29 mouse cellular contexts compared by ENCODE assay signal in genomic region chr2:146246409-146247075, GRCm38 (mm10). TPM values are rescaled to one million over a fixed set of nuclear protein-coding genes. Genes with fewer than 3 reads are reported as not detected.
DNase-seq lines count a peak whose midpoint lies in the region; ATAC-seq and TF ChIP-seq lines count a peak whose summit lies in the region.
"Had no signal": no experiment of that assay in that cellular context is flagged by ENCODE, and none has a peak within 500 bp of the region (broad histone marks: within the 10 kb centered on the region; RNA-seq: fewer than 3 reads in every experiment).

No protein-coding gene starts in this region.

- no peaks in the 10 kb centered on the region for H3K36me3 ChIP-seq in kidney, embryonic 15.5 days
- H3K36me3 ChIP-seq in hindbrain, postnatal 0 days (ENCODE audit: insufficient read depth, low read length), result no peaks in the 10 kb centered on the region
- H3K36me3 ChIP-seq: intestine, embryonic 15.5 days; limb, embryonic 10.5 days; limb, embryonic 15.5 days had no signal

- H3K4me3 ChIP-seq in olfactory bulb, adult 2 months (ENCODE audit: insufficient read depth, low read depth, low read length), result no peak overlapping the region
- H3K4me3 ChIP-seq in kidney, embryonic 15.5 days (replicated peaks), result no peak overlapping the region
- H3K4me3 ChIP-seq in hindbrain, postnatal 0 days (ENCODE audit: low read length), result no peak overlapping the region
- H3K4me3 ChIP-seq: forebrain, embryonic 13.5 days; heart, embryonic 10.5 days; heart, embryonic 15.5 days; intestine, embryonic 15.5 days; limb, embryonic 10.5 days; limb, embryonic 15.5 days; liver, embryonic 13.5 days; midbrain, embryonic 12.5 days had no signal

- intact Hi-C loops in left cerebral cortex, postnatal 14 days (cut with DNase I), result no loop called here

- no peak overlapping the region for H3K4me2 ChIP-seq in kidney, embryonic 15.5 days
- no peak overlapping the region for H3K4me2 ChIP-seq in hindbrain, postnatal 0 days (ENCODE audit: low read depth, low read length)
- H3K4me2 ChIP-seq: forebrain, embryonic 13.5 days; heart, embryonic 15.5 days; intestine, embryonic 15.5 days; limb, embryonic 15.5 days; liver, embryonic 13.5 days; midbrain, embryonic 12.5 days had no signal

- peak overlapping the region; percentile 24; the same call in 1 of the 2 replicates for H3K27ac ChIP-seq in olfactory bulb, adult 2 months (ENCODE audit: insufficient read depth, low read depth, low read length)
- H3K27ac ChIP-seq in kidney, embryonic 15.5 days, result no peak overlapping the region
- H3K27ac ChIP-seq in hindbrain, postnatal 0 days, result no peak overlapping the region
- H3K27ac ChIP-seq: forebrain, embryonic 13.5 days; heart, embryonic 15.5 days; intestine, embryonic 15.5 days; limb, embryonic 15.5 days; liver, embryonic 13.5 days; midbrain, embryonic 12.5 days had no signal

- H3K9ac ChIP-seq in kidney, embryonic 15.5 days, result no peak overlapping the region
- H3K9ac ChIP-seq in hindbrain, postnatal 0 days (replicated peaks; ENCODE audit: low read length), result no peak overlapping the region
- H3K9ac ChIP-seq: forebrain, embryonic 13.5 days; heart, embryonic 15.5 days; intestine, embryonic 15.5 days; limb, embryonic 15.5 days; liver, embryonic 13.5 days; midbrain, embryonic 12.5 days had no signal

- peak; percentile 14 to 21 for DNase-seq in left cerebral cortex, postnatal 14 days (ENCODE audit: low spot score in 2 of 2)
- no peak for DNase-seq in left cerebral cortex, adult 9 months (ENCODE audit: low spot score in 2 of 2)
- peak; percentile 37 to 52 for DNase-seq in right cerebral cortex, adult 2 months (ENCODE audit: low spot score in 2 of 2)
- no peak for DNase-seq in right cerebral cortex, postnatal 14 days
- DNase-seq in hindbrain, postnatal 0 days (ENCODE audit: low spot score), result no peak
- DNase-seq: adrenal gland, adult 8-10 months; B cell, adult 2 months; cerebellum, adult 8-10 months; cerebellum, postnatal 36 days; gastrocnemius, postnatal 10 days; kidney, adult 2 months; kidney, postnatal 10 days; layer of hippocampus, postnatal 36 days; liver, embryonic 13.5 days; lung, adult 18-20 months; retina, postnatal 1 day had no signal

- H3K9me3 ChIP-seq in kidney, embryonic 15.5 days (replicated peaks), result no peaks in the 10 kb centered on the region
- H3K9me3 ChIP-seq in hindbrain, postnatal 0 days (ENCODE audit: low read length), result no peaks in the 10 kb centered on the region
- H3K9me3 ChIP-seq: forebrain, embryonic 13.5 days; heart, embryonic 10.5 days; heart, embryonic 15.5 days; intestine, embryonic 15.5 days; limb, embryonic 10.5 days; limb, embryonic 15.5 days; liver, embryonic 13.5 days; midbrain, embryonic 12.5 days had no signal

- no peak for TF ChIP-seq CTCF in olfactory bulb, adult 2 months (IDR thresholded peaks at IDR 0.05; ENCODE audit: insufficient read depth, low read depth, low read length)
- TF ChIP-seq CTCF in hindbrain, postnatal 0 days (IDR thresholded peaks at IDR 0.05; ENCODE audit: low read depth), result no peak

- no peaks in the 10 kb centered on the region for H3K27me3 ChIP-seq in kidney, embryonic 15.5 days
- H3K27me3 ChIP-seq in hindbrain, postnatal 0 days (ENCODE audit: insufficient read depth, low read length), result no peaks in the 10 kb centered on the region
- H3K27me3 ChIP-seq: forebrain, embryonic 13.5 days; heart, embryonic 15.5 days; intestine, embryonic 15.5 days; limb, embryonic 15.5 days; liver, embryonic 13.5 days had no signal

- H3K4me1 ChIP-seq in olfactory bulb, adult 2 months (ENCODE audit: control insufficient read depth, insufficient read depth, low read length), result peaks cover 15% of the 10 kb centered on the region
- 0 out of 2 replicates have a peak, but pooled peaks cover 6% of the 10 kb centered on the region for H3K4me1 ChIP-seq in kidney, embryonic 15.5 days
- no peaks in the 10 kb centered on the region for H3K4me1 ChIP-seq in hindbrain, postnatal 0 days (ENCODE audit: insufficient read depth, low read length)
- H3K4me1 ChIP-seq: intestine, embryonic 15.5 days had no signal

- 38% methylated on average over 4 of the region's 4 CpGs for WGBS in olfactory bulb, adult 2 months
- WGBS in kidney, embryonic 15.5 days, result 63% methylated on average over 4 of the region's 4 CpGs
- 83% methylated on average over 4 of the region's 4 CpGs for WGBS in hindbrain, postnatal 0 days

- ATAC-seq in kidney, embryonic 15.5 days (replicated peaks; ENCODE audit: low FRiP score), result no peak
- ATAC-seq in hindbrain, postnatal 0 days, result no peak
- ATAC-seq: forebrain, embryonic 13.5 days; hindbrain, embryonic 16.5 days had no signal

- TF ChIP-seq POLR2A in olfactory bulb, adult 2 months (IDR thresholded peaks at IDR 0.05; ENCODE audit: insufficient read depth, low read depth, low read length), result no peak

RNA-seq across cellular contexts. Expression of gene Insm1, which starts 24.8 kb away (rescaled TPM):
- total RNA-seq in left cerebral cortex, postnatal 14 days (2021), result 1 to 10 TPM; 4.0 to 4.2 TPM
- polyA plus RNA-seq in olfactory bulb, adult 2 months (2012; ENCODE audit: insufficient read depth, insufficient read length, low replicate concordance, missing spikeins), result not detected in 2 replicates
- polyA plus RNA-seq in kidney, embryonic 15.5 days (2015; fragmentation: Nextera tagmentation; extraction: Ambion mirVana), result 0.05 and 0.16 TPM in 2 replicates
- 42.7 and 44.0 TPM in 2 replicates for total RNA-seq in hindbrain, postnatal 0 days (2014; rRNA removed)
- 4.2 and 4.4 TPM in 2 replicates for polyA plus RNA-seq in hindbrain, postnatal 0 days (2015; fragmentation: Nextera tagmentation; extraction: Ambion mirVana)
- total RNA-seq: gastrocnemius, postnatal 10 days; heart, postnatal 25 days; megakaryocyte progenitor cell, adult 5-6 weeks had no signal
- polyA plus RNA-seq: gonadal fat pad, adult 2 months; heart, embryonic 15.5 days; limb, embryonic 10.5 days; liver, embryonic 13.5 days had no signal

Comparison
In these comparisons a context has a peak if more than half of its experiments do, and no peak if none do; other contexts are left out.
1. DNase-seq: peak in left cerebral cortex, postnatal 14 days (2 of 2) and right cerebral cortex, adult 2 months (2 of 2); none in left cerebral cortex, adult 9 months (0 of 2), right cerebral cortex, postnatal 14 days (single experiment) and hindbrain, postnatal 0 days (single experiment).